Mouse (Mus musculus) cerebellum, adult (tissue): ENCODE results near the gene Reck.
A peak's percentile ranks its signal among the peaks of the same experiment; 100 is the strongest.

Source experiments
- ATAC-seq: cut with Nextera tagmentation; 2 replicates; pipeline ENCODE4 v1.9.2; 2017; ENCODE audit warnings: mild to moderate bottlenecking, moderate library complexity, mixed read lengths; ENCODE audit not compliant: insufficient number of reproducible peaks, low FRiP score, low TSS enrichment

Gene Reck

GRCm38 (mm10) chr4:43875160-43875918, at the start of gene Reck:
Gene Reck (plus strand): TSS chr4:43875530.
- ATAC-seq = peak; percentile 85

- ATAC-seq = no peak
Observed at GRCm38 (mm10) chr4:43828806-43829205, 46.5 kb upstream of the Reck start.

- no peak for ATAC-seq
Observed at GRCm38 (mm10) chr4:43832031-43832430, 43.3 kb upstream of the Reck start.

DNA sequence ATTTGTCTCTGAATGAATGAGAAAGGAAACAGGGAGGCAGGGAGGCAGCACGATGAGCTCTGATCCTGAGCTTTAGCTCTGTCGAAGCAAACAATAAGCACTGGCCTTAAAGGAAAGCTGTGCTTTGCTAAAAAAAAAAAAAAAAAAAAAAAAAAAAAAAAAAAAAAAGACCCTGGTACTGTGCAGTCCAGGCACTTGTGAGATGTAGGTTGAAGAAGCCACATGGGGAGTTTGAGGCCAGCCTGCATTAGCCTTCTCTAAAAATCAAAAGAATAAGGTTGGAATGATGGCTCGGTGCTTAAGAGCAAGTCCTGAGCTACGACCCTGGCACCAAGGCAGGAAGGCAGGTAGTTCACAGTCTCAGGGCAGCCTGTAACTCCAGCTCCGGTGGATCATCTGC, 41.6 kb upstream of the Reck start:
- ATAC-seq = no peak

DNA sequence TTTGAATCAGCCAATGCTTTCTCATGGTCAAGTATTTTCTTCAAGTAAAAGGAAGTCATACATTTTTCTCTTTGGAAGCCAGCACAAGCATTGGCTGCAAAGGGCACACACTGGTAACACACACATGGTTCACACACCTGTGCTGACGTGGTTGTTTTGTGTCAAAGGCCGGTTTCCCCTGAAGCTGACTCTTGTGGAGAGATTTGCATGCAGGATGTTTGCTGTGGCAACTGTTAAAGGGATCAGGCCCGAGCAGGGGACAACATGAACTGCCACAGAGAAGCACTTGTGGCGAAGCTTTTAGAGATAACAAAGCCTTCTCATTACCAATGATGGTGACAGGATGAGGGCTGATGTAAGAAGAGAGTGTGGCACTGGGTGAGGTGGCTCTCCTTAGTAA, 40.6 kb upstream of the Reck start:
- ATAC-seq = no peak

- ATAC-seq = no peak
Observed at GRCm38 (mm10) chr4:43838326-43838725, 37.0 kb upstream of the Reck start.

- ATAC-seq = no peak
Observed at GRCm38 (mm10) chr4:43840101-43840500, 35.2 kb upstream of the Reck start, which contains the start of gene Olfr157. Gene Olfr157 (minus strand): TSS chr4:43840201.

DNA sequence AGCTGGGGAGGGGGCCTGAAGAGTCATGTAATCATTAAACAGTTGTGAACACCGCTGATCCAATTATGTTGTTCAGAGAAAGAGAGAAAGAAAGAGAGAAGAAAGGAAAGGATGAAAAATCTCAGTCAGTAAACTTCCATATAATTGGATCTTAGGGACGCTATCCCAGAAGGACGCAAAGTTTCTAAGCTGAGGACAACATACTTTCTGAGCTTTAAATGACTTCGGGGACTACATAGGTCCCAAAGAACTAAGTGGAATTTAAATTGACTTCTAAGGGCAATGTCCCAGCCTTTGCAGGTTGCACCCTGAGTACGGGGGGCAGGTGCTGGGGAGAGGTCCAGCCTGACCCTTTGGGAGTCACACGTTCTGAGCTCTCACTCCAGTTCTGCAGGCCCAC, 24.1 kb upstream of the Reck start, which contains the start of gene Olfr155:
Olfr155 (plus strand) TSS at position 301 of the 400 bp plus-strand sequence.
- no peak for ATAC-seq

DNA sequence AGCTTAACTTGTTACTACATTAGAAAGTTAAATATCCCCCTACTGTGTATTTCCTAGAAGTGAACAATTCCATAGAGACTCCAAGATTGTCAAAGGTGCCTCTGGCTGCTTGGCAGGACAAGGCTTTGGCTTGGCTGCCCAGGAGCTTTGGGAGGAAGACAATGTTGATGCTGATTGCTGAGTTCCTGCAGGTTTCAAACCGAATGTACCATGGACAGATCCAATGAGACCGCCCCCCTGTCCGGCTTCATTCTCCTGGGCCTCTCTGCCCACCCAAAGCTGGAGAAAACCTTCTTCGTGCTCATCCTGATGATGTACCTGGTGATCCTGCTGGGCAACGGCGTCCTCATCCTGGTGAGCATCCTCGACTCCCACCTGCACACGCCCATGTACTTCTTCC, 21.2 kb upstream of the Reck start:
- ATAC-seq = no peak

GRCm38 (mm10) chr4:43859886-43860285, 15.4 kb upstream of the Reck start:
- no peak for ATAC-seq

- peak; percentile 66 for ATAC-seq
Observed at GRCm38 (mm10) chr4:43860744-43861519, 14.4 kb upstream of the Reck start.

GRCm38 (mm10) chr4:43863298-43863697, 12.0 kb upstream of the Reck start:
- no peak for ATAC-seq

- no peak for ATAC-seq
Observed at GRCm38 (mm10) chr4:43869821-43870220, 5.5 kb upstream of the Reck start.

- no peak for ATAC-seq
Observed at GRCm38 (mm10) chr4:43874501-43874900, 829 bp upstream of the Reck start.

GRCm38 (mm10) chr4:43875919-43876411, 635 bp downstream of the Reck start:
- 0 out of 2 replicates have a peak, but pooled peaks have one; percentile 28 for ATAC-seq

DNA sequence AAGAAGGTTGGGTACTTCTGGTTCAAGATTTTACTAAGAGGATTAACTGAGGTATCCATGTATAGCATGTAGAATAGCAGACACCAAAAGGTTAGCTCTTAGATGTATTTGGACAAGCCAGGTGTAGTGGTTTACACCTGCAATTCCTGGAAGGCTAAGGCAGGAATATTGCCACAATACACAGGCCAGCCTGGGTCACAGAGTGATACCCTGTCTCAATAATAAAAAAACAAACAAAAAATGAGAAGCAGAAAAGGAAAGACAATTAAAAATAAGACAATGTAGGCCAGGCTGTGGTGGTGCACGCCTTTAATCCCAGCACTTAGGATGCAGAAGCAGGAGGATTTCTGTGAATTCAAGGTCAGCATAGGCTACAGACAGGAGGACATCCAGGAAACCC, 1.9 kb downstream of the Reck start:
- ATAC-seq = no peak

DNA sequence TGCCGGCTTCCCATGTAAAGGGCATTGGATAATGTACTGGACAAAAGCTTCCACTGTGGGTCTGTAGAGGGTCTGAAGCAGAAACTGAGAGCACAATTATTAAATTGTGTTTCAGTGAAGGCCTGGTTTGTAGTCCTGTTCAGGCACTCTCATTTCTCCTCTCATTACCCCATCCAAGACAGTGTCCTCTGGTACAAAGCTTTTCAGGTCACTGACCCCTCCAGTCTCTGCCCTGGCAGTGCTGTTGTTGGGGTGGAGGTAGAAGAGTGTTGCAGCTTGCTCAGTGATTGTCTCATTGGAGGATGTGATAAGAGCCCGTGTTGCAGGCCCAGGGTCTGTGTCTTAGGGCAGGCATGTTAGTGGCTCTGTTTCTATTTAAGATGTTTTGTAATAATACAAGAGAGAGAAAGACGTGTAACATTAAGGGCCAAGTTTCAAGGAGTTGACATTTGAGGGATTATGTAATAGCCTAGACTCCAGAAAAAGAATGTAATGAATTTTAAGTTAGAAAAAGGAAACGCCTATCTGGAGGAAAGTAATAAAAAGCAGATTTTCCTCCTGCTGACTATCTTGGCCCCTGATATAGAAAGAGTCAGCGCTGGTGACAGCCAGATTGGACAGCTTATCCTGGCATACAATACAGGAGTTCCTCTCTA, 2.9 kb downstream of the Reck start:
- ATAC-seq = no peak

DNA sequence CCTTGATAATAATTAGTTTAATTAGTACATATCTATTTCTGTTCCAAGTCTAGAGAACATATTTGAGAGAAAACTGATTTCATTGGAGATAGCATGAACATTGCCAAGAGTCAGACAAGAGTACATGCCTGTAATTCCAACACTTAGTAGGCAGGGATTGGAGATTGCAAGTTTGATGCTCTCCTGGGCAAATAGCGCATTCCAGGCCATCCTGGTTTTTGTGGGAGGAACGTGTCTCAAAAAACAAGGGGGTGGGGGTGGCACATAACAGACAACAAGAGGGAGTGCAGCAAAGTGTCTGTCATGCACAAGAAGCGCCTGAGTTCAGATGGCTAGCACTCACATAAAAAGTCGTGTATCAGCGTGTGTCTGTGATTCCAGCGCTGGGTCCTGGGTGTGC, 4.2 kb downstream of the Reck start:
- ATAC-seq = no peak

- ATAC-seq = no peak
Observed at GRCm38 (mm10) chr4:43884196-43884595, 8.9 kb downstream of the Reck start.

GRCm38 (mm10) chr4:43891247-43891646, 15.9 kb downstream of the Reck start:
- no peak for ATAC-seq

DNA sequence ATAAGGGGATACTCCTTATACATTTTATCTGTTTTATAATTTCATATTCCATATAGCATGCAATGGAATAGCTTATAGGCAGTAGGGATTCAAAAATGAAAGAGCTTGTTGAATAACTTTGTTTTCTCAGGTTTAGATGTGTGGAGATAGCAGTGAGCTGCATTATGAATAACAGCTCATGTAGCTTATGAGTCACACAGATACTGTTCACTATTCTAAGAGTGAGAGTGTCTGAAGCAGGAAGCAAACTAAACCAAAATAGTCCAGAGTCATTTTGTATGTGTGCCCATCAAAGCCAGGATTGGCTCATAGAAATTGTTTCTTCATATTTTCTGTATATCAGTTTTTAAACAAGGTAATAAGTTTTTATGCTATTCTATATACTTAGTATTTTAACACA, 21.9 kb downstream of the Reck start:
- no peak for ATAC-seq
